Mouse (Mus musculus) testis, adult 2 months (tissue): ENCODE results near the gene Ghdc. TPM values are rescaled to one million over a fixed set of nuclear protein-coding genes. Genes with fewer than 3 reads are reported as not detected.

Experiments
- H3K27ac ChIP-seq: fragments of 200-500 bp; 2 replicates; pipeline ENCODE4 v1.5.1; 2012; ENCODE audit warnings: low read depth, low read length; ENCODE audit not compliant: control insufficient read depth, insufficient read depth
- H3K27me3 ChIP-seq: fragments of 200-500 bp; 2 replicates; pipeline ENCODE4 v1.6.1; 2012; ENCODE audit warnings: mild to moderate bottlenecking, low read length, moderate library complexity; ENCODE audit not compliant: control insufficient read depth, insufficient read depth
- H3K36me3 ChIP-seq: fragments of 200-500 bp; 2 replicates; pipeline ENCODE4 v1.6.1; 2012; ENCODE audit warnings: mild to moderate bottlenecking, low read length; ENCODE audit not compliant: control insufficient read depth, insufficient read depth
- H3K4me1 ChIP-seq: fragments of 200-500 bp; 2 replicates; pipeline ENCODE4 v1.6.1; 2012; ENCODE audit warnings: low read length; ENCODE audit not compliant: control insufficient read depth, insufficient read depth
- H3K4me3 ChIP-seq: fragments of 200-500 bp; 2 replicates; pipeline ENCODE4 v1.5.1; 2012; ENCODE audit warnings: low read depth, mild to moderate bottlenecking, low read length, moderate library complexity, mixed read lengths; ENCODE audit not compliant: control insufficient read depth
- CTCF ChIP-seq: fragments of 200-500 bp; IDR thresholded peaks from 2 replicates; pipeline ENCODE4 v1.5.1; 2012; ENCODE audit warnings: low read depth, mild to moderate bottlenecking, inconsistent platforms, low read length, moderate library complexity; ENCODE audit not compliant: control insufficient read depth, insufficient read depth, insufficient replicate concordance
- POLR2A ChIP-seq: fragments of 200-500 bp; IDR thresholded peaks from 2 replicates; pipeline ENCODE4 v1.6.1; 2012; ENCODE audit warnings: low read depth, mild to moderate bottlenecking, inconsistent platforms, low read length, moderate library complexity; ENCODE audit not compliant: control insufficient read depth
- polyA plus RNA-seq: library from polyadenylated mRNA; depleted of rRNA; stranded (reverse); fragments of >200 nt; gene quantifications from 2 replicates; pipeline ENCODE4 v1.2.3, GENCODE M21; 2012

The Ghdc gene
- polyA plus RNA-seq, 1 experiment, result 1.3 TPM

DNA sequence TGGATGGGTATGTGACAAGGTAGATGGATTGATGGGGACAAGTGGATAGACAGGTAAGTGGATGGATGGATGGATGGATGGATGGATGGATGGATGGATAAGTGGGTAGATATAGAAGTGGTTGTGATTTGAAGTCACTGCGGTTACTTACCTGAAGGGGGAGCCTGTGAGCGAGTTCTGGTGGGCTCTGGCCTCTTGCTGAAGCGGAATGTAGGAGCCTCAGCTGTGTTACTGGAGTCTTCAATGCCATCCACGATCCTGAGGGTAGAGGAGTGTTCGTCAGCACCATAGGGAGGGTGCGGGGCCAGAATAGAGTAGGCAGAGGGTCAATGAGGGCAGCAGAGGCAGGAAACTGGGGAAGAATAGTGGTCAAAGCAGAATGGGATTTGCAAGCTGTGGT is 25.7 kb downstream of the Ghdc start:
- no peak overlapping the region for H3K27ac ChIP-seq
- H3K27me3 ChIP-seq, result no peaks in the 10 kb centered on the region
- H3K36me3 ChIP-seq, result no peaks in the 10 kb centered on the region
- no peak overlapping the region for H3K4me3 ChIP-seq
- no peak for TF ChIP-seq POLR2A
- peak; percentile 60; the same call in 1 of the 2 replicates for TF ChIP-seq CTCF
- peaks cover 10% of the 10 kb centered on the region for H3K4me1 ChIP-seq

DNA sequence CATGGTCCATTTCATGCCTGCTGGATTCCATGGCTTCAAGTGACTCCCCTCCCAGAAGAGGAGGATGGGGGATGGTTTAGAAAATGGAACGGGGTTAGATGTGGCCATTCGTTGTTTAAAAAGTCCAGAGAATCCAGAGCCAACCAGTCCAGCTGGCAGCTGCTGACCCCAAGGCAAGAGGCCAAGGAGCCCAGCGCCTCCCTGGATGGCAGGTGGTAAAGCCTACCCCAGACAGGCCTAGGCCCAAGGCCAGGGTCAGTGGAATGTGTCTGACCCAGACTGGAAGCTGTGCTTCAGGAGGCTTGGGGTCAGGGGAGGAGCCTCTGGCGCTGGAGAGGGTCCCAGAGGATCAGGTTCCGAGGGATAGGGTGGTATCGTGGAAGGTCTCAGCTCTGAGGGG is 29.4 kb downstream of the Ghdc start:
- H3K4me3 ChIP-seq, result no peak overlapping the region
- H3K27me3 ChIP-seq, result no peaks in the 10 kb centered on the region
- peaks cover 13% of the 10 kb centered on the region for H3K4me1 ChIP-seq
- H3K27ac ChIP-seq, result no peak overlapping the region
- no peaks in the 10 kb centered on the region for H3K36me3 ChIP-seq
- TF ChIP-seq POLR2A, result no peak
- TF ChIP-seq CTCF, result no peak

DNA sequence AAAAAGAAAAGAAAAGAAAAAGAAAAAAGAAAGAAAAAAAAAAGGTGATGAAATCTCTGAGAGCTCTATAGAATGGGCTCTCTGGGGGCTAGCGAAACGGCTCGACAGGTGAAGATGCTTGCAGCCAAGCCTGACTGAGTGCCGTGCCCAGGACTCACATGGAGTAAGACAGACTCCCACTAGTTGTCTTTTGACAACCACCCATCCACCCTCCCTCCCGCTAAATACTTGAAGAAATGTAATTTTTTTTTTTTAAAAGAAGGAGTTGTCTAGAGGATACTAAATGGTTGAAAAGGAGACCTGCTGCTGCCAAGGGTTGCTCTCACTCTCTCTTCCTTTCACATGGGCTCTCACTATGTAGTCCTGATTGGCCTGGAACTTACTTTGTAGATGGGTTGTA is 32.0 kb downstream of the Ghdc start:
- H3K27ac ChIP-seq, result no peak overlapping the region
- H3K27me3 ChIP-seq, result no peaks in the 10 kb centered on the region
- no peak overlapping the region for H3K4me3 ChIP-seq
- peaks cover 16% of the 10 kb centered on the region for H3K4me1 ChIP-seq
- TF ChIP-seq CTCF (no peak), POLR2A (no peak)
- no peaks in the 10 kb centered on the region for H3K36me3 ChIP-seq

DNA sequence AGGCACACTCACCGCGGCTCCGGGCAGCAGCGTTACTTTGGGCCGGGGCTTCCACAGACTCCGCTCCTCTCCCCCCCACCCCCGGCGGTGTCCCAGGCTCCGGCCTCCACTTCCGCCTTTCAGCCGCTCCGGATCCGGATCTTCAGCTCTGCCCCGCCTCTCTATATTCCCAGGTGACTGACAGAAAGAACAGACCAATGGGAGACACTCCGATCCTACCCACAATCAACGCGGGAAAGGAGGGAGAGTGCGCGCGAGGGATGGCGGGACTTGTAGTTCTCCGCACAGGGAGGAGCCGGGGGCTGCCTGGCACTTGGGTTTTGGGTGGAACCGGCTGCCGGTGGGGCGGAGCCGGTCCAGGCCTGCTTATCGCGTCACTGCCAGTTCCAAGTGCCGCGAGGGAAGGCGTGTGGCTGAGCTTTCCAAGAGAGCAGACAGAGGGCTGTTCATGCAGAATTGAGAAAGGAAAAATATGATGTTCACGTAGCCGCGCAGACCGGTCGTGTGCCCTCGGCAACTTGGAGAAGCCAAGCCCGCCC is 32.6 kb downstream of the Ghdc start, which contains the start of gene Rab5c:
Gene Rab5c, minus strand, starts transcription at position 150 of the 539 bp plus-strand sequence.
- peak; percentile 26 for TF ChIP-seq POLR2A
- no peak for TF ChIP-seq CTCF
- Histone ChIP-seq H3K36me3 (no peaks in the 10 kb centered on the region; the same call in 1 of the 2 replicates), H3K27me3 (no peaks in the 10 kb centered on the region), H3K27ac (peak within 1 kb of the TSS; percentile 62), H3K4me3 (peak within 1 kb of the TSS; percentile 86), H3K4me1 (peaks cover 16% of the 10 kb centered on the region)

DNA sequence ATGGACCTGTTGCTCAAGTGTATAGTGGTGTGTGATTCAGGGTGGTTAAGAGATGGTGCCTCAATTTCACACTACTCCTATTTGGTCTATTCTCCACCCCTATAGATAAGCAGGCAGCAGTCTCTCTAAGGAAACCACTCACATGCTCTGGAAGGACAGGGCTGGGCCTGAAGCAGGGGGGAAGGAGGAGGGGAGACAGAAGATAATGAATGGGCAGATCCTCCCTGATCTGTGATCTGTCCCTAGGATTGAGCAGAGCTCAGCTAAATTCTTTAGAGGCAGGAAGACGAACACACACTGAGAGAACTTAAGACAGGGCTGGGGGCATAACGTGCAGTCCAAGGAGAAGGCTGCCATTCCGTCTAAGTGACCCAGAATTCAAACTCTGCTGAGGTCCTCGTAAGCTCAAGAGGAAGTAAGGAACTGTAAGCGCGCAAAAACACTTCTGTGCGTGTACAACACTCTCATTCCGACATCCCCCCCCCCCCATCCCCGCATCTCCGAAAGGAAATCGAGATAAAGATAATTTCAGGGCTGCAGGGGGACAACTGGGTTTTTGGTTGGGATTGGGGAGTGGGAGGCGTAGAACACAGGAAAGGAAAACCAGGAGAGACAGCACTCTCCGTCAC is 33.5 kb downstream of the Ghdc start:
- TF ChIP-seq POLR2A, result no peak
- TF ChIP-seq CTCF, result no peak
- Histone ChIP-seq H3K4me3 (peak overlapping the region; percentile 86), H3K4me1 (peaks cover 16% of the 10 kb centered on the region), H3K27ac (peak overlapping the region; percentile 62), H3K36me3 (no peaks in the 10 kb centered on the region; the same call in 1 of the 2 replicates), H3K27me3 (no peaks in the 10 kb centered on the region)

DNA sequence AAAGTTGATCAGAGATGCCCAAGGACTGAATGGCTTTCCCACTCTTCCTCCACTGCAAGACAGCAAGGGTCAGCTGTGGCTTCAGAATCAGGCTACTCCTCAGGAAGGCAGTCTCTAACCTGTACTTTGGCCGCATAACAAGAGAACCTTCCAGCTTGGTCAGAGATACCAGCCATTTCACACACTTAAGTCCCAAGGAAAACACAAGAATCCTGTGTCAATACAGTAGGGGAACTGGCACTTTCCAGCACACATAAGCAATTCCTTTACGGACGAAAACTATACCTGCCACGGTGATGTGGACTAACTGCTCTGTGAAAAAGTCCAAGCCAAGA is 34.0 kb downstream of the Ghdc start:
- Histone ChIP-seq H3K4me1 (peaks cover 16% of the 10 kb centered on the region), H3K36me3 (no peaks in the 10 kb centered on the region; the same call in 1 of the 2 replicates), H3K4me3 (peak overlapping the region; percentile 86; the same call in 1 of the 2 replicates), H3K27me3 (no peaks in the 10 kb centered on the region), H3K27ac (no peak overlapping the region)
- TF ChIP-seq POLR2A (no peak), CTCF (no peak)

DNA sequence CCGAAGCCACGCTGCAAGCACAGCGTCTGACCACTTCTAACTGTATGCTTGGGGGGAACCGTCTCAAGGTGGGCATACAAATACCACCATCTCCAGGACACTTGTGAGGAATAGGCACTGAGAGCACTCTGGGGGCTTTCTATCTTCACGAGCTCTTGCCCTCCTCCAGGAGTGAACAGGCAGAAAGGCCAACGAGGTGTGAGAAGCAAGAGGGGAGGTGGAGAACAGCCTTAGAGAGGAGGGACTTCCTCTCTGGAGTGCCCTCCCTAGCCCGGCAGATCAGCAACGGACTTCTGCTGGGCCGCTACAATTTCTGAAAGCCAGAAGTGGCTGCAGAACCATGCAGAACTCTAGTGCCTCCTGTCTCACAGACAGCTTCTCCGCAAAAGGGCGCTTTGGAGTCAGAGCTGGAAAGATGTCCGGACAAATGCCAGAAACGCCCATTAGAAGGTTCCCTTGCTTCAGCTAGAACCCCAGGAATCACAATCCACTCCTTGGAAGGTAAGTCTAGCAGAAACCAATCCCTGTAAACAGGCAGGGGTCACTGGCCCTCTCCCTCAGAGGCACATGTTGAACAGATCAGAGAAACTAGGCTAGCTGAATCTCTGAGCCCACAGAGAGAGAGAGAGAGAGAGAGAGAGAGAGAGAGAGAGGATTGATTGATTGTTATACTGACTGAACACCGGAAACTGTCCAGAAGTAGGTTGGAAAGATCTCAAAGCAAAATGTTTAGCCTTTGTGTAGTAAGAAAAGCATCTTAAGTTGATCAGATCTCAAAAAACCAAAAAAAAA is 34.6 kb downstream of the Ghdc start:
- H3K4me1 ChIP-seq, result peaks cover 16% of the 10 kb centered on the region
- no peak overlapping the region for H3K27ac ChIP-seq
- no peaks in the 10 kb centered on the region for H3K27me3 ChIP-seq
- no peak for TF ChIP-seq CTCF
- no peak for TF ChIP-seq POLR2A
- H3K4me3 ChIP-seq, result no peak overlapping the region
- H3K36me3 ChIP-seq, result no peaks in the 10 kb centered on the region; the same call in 1 of the 2 replicates
